Mouse (Mus musculus) neural tube, embryonic 10.5 days (tissue): ENCODE results near the gene Spr.
"Not testable (repeated sequence)": the region's sequence is repeated elsewhere in the genome, so short reads cannot be mapped to it uniquely, and the experiment has no call there.

Experiments
- DNase-seq: peaks from one replicate; pipeline ENCODE4 v3.0.0-alpha.2; 2017; ENCODE audit warnings: low spot score; ENCODE audit errors: extremely low spot score

Spr gene

GRCm38 (mm10) chr6:85132237-85132636 is 5.3 kb downstream of the Spr start:
- not testable (repeated sequence) for DNase-seq

GRCm38 (mm10) chr6:85131673-85132072 is 5.9 kb downstream of the Spr start:
- DNase-seq, result peak; percentile 67

- peak; percentile 53 for DNase-seq
Observed at GRCm38 (mm10) chr6:85117545-85118511, 19.7 kb downstream of the Spr start.

- DNase-seq, result no peak
Observed at GRCm38 (mm10) chr6:85105033-85105615, 32.4 kb downstream of the Spr start.

- no peak for DNase-seq
Observed at GRCm38 (mm10) chr6:85103321-85103720, 34.2 kb downstream of the Spr start.

- DNase-seq, result no peak
Observed at GRCm38 (mm10) chr6:85096441-85096840, 41.1 kb downstream of the Spr start.

GRCm38 (mm10) chr6:85087425-85087824 is 50.1 kb downstream of the Spr start:
- no peak for DNase-seq

- DNase-seq, result no peak
Observed at GRCm38 (mm10) chr6:85086645-85087044, 50.9 kb downstream of the Spr start.
